Mouse (Mus musculus): ENCODE data around the gene Armh4. TPM values are rescaled to one million over a fixed set of nuclear protein-coding genes. Genes with fewer than 3 reads are reported as not detected.

Armh4 gene
- polyA plus RNA-seq, 1 experiment from 2014 or later: 14.6 TPM

- Histone ChIP-seq H3K36me3 (ENCODE audit: control insufficient read depth, insufficient read depth, low read length) (no peaks in the 10 kb centered on the region), H3K4me2 (ENCODE audit: low read depth, low read length) (no peak overlapping the region), H3K27me3 (replicated peaks; ENCODE audit: control insufficient read depth, insufficient read depth, low read length) (no peaks in the 10 kb centered on the region), H3K9me3 (ENCODE audit: control insufficient read depth, low read length) (no peaks in the 10 kb centered on the region), H3K27ac (ENCODE audit: low read length) (no peak overlapping the region), H3K4me3 (ENCODE audit: low read length) (no peak overlapping the region), H3K4me1 (ENCODE audit: control insufficient read depth, insufficient read depth, low read length) (no peaks in the 10 kb centered on the region), H3K9ac (ENCODE audit: low read depth, low read length) (no peak overlapping the region)
- no peak for ATAC-seq
- WGBS: 84% methylated on average over 6 of the region's 6 CpGs
These were observed 39.1 kb downstream of the Armh4 start for GRCm38 (mm10) chr14:49743946-49744526.

DNA sequence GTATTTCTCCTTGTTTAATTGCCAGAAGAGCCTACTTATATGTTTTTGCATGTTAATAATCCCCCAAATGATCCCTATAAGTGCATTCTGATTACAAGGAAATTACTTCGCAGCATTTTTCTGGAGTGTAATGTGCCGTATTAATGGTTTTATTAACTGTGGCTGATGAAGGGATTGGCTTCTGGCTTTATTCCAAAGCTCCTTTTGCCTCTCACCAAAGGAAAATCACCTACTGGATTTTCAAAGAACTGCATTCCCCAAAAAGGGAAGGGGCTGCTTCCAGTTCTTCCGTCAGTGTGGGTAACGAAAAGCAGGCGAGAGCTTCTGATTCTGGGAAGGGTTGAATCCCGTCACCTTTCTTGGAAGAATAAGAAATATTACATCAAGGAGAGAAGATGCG, 43.9 kb downstream of the Armh4 start:
- no peak for ATAC-seq
- no peaks in the 10 kb centered on the region for H3K4me1 ChIP-seq (ENCODE audit: control insufficient read depth, insufficient read depth, low read length)
- no peak overlapping the region for H3K4me2 ChIP-seq (ENCODE audit: low read depth, low read length)
- 59% methylated on average over 7 of the region's 7 CpGs for WGBS
- H3K36me3 ChIP-seq (ENCODE audit: control insufficient read depth, insufficient read depth, low read length): no peaks in the 10 kb centered on the region
- no peak overlapping the region for H3K4me3 ChIP-seq (ENCODE audit: low read length)
- no peaks in the 10 kb centered on the region for H3K27me3 ChIP-seq (replicated peaks; ENCODE audit: control insufficient read depth, insufficient read depth, low read length)
- no peak overlapping the region for H3K9ac ChIP-seq (ENCODE audit: low read depth, low read length)
- H3K27ac ChIP-seq (ENCODE audit: low read length): no peak overlapping the region
- H3K9me3 ChIP-seq (ENCODE audit: control insufficient read depth, low read length): no peaks in the 10 kb centered on the region

DNA sequence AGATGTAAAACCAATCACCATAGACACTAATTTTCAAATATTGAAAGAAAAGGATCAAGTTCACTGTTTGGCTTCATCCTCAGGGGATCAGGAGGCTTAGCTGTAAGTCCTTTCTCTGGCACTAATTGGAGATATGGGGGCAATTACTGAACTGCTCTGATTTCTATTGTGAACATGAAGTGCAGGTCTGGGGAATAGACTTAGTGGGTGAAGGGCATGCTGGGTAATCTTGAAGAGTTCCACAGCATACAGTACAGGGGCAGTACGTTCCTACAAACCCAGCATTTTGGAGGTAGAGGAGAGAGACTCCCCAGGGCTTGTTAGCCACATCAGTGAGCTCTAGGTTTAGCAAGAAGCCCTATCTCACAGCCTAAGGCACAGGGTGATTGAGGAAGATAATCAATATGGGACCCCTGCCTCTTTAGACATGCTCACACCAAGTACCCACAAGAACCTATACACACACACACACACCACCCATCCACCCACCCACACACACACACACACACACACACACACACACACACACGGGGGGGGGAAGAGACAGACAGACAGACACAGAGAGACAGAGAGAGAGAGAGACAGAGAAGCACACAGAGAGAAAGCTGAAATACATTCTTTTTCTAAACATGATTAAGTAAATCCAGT, 44.6 kb downstream of the Armh4 start:
- WGBS: 68% methylated on average over 2 of the region's 2 CpGs
- no peaks in the 10 kb centered on the region for H3K36me3 ChIP-seq (ENCODE audit: control insufficient read depth, insufficient read depth, low read length)
- ATAC-seq: no peak
- H3K27ac ChIP-seq (ENCODE audit: low read length): no peak overlapping the region
- H3K27me3 ChIP-seq (replicated peaks; ENCODE audit: control insufficient read depth, insufficient read depth, low read length): no peaks in the 10 kb centered on the region
- H3K4me3 ChIP-seq (ENCODE audit: low read length): no peak overlapping the region
- H3K9me3 ChIP-seq (ENCODE audit: control insufficient read depth, low read length): no peaks in the 10 kb centered on the region
- no peaks in the 10 kb centered on the region for H3K4me1 ChIP-seq (ENCODE audit: control insufficient read depth, insufficient read depth, low read length)
- no peak overlapping the region for H3K9ac ChIP-seq (ENCODE audit: low read depth, low read length)
- H3K4me2 ChIP-seq (ENCODE audit: low read depth, low read length): no peak overlapping the region

- Histone ChIP-seq H3K27me3 (replicated peaks; ENCODE audit: control insufficient read depth, insufficient read depth, low read length) (no peaks in the 10 kb centered on the region), H3K9me3 (ENCODE audit: control insufficient read depth, low read length) (no peaks in the 10 kb centered on the region)
- no peak for ATAC-seq
These were observed 49.2 kb downstream of the Armh4 start for GRCm38 (mm10) chr14:49733950-49734349.

DNA sequence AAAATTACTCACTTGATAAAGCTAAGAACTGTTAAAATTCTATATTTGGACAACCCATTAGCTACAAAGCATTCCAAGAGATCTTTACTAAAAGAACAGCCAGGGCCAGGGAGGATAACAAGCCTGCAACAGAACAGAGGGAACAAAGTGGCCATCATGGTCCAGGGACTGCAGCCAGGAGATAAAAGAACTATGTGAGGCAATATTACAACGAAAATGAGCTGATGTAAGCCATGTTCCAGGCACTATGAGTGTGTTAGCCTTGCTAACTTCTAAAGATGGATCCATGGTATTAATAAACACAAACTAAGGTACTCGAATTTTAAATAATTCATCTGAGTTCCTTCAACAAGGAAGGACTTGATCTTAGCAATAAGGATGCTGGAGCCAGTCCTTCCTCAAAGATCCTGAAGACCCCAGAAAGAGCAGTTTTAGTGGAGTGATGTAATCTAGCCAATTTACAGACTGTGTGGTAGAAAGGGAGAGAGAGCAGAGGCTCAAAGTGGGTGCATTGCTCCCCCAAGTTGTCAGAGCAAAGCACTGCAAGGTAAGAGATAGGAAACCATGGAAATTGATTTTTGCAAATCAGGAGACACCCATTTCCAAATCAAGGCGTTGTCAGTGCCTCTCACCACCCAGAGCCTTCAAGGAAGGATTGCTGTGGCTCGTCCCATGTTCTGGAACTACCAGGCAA, 59.7 kb downstream of the Armh4 start:
- no peak for ATAC-seq
- no peaks in the 10 kb centered on the region for H3K4me1 ChIP-seq (ENCODE audit: control insufficient read depth, insufficient read depth, low read length)
- H3K4me3 ChIP-seq (ENCODE audit: low read length): no peak overlapping the region
- no peaks in the 10 kb centered on the region for H3K9me3 ChIP-seq (ENCODE audit: control insufficient read depth, low read length)
- 52% methylated on average over 4 of the region's 4 CpGs for WGBS
- H3K27me3 ChIP-seq (replicated peaks; ENCODE audit: control insufficient read depth, insufficient read depth, low read length): no peaks in the 10 kb centered on the region
- H3K36me3 ChIP-seq (ENCODE audit: control insufficient read depth, insufficient read depth, low read length): no peaks in the 10 kb centered on the region
- no peak overlapping the region for H3K27ac ChIP-seq (ENCODE audit: low read length)
- H3K9ac ChIP-seq (ENCODE audit: low read depth, low read length): no peak overlapping the region
- H3K4me2 ChIP-seq (ENCODE audit: low read depth, low read length): no peak overlapping the region

More at GRCm38 (mm10) chr14:49733950-49734349, 49.2 kb downstream of the Armh4 start:
- H3K4me2 ChIP-seq (ENCODE audit: low read depth, low read length): no peak overlapping the region
- no peaks in the 10 kb centered on the region for H3K4me1 ChIP-seq (ENCODE audit: control insufficient read depth, insufficient read depth, low read length)
- H3K9ac ChIP-seq (ENCODE audit: low read depth, low read length): no peak overlapping the region
- H3K27ac ChIP-seq (ENCODE audit: low read length): no peak overlapping the region
- no peak overlapping the region for H3K4me3 ChIP-seq (ENCODE audit: low read length)
- no peaks in the 10 kb centered on the region for H3K36me3 ChIP-seq (ENCODE audit: control insufficient read depth, insufficient read depth, low read length)

DNA sequence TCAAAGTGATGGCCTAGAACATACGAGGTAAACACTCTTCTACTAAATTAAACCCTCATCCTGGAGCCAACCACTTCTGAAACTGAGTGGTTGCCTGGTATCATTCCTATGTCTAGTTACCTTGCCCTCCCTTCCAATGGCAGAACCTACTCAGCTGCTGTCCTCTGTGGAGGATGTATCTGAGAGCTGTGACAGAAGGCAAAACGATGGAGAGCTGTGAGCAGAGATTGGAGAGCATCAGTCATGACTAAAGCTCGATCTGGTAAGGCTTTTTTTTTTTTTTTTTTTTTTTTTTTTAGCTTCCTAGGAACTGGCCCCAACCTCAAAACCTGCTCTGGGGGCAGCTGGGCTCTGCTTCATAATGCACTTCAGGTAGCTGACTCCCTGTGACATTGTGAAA, 60.4 kb downstream of the Armh4 start:
- no peak for ATAC-seq
- no peak overlapping the region for H3K4me3 ChIP-seq (ENCODE audit: low read length)
- no peaks in the 10 kb centered on the region for H3K36me3 ChIP-seq (ENCODE audit: control insufficient read depth, insufficient read depth, low read length)
- no peaks in the 10 kb centered on the region for H3K27me3 ChIP-seq (replicated peaks; ENCODE audit: control insufficient read depth, insufficient read depth, low read length)
- H3K4me1 ChIP-seq (ENCODE audit: control insufficient read depth, insufficient read depth, low read length): no peaks in the 10 kb centered on the region
- H3K9ac ChIP-seq (ENCODE audit: low read depth, low read length): no peak overlapping the region
- H3K4me2 ChIP-seq (ENCODE audit: low read depth, low read length): no peak overlapping the region
- 54% methylated on average over 3 of the region's 3 CpGs for WGBS
- no peaks in the 10 kb centered on the region for H3K9me3 ChIP-seq (ENCODE audit: control insufficient read depth, low read length)
- H3K27ac ChIP-seq (ENCODE audit: low read length): no peak overlapping the region

GRCm38 (mm10) chr14:49721281-49721680, 61.9 kb downstream of the Armh4 start:
- WGBS: 32% methylated on average over 1 of the region's 1 CpGs
- no peak for ATAC-seq

GRCm38 (mm10) chr14:49719678-49720077, 63.5 kb downstream of the Armh4 start:
- no peaks in the 10 kb centered on the region for H3K9me3 ChIP-seq (ENCODE audit: control insufficient read depth, low read length)
- H3K4me3 ChIP-seq (ENCODE audit: low read length): no peak overlapping the region
- no peak overlapping the region for H3K27ac ChIP-seq (ENCODE audit: low read length)
- no peak overlapping the region for H3K9ac ChIP-seq (ENCODE audit: low read depth, low read length)
- no peak overlapping the region for H3K4me2 ChIP-seq (ENCODE audit: low read depth, low read length)
- ATAC-seq: no peak
- no peaks in the 10 kb centered on the region for H3K4me1 ChIP-seq (ENCODE audit: control insufficient read depth, insufficient read depth, low read length)
- H3K27me3 ChIP-seq (replicated peaks; ENCODE audit: control insufficient read depth, insufficient read depth, low read length): no peaks in the 10 kb centered on the region
- no peaks in the 10 kb centered on the region for H3K36me3 ChIP-seq (ENCODE audit: control insufficient read depth, insufficient read depth, low read length)

More at GRCm38 (mm10) chr14:49721281-49721680, 61.9 kb downstream of the Armh4 start:
- Histone ChIP-seq H3K4me2 (ENCODE audit: low read depth, low read length) (no peak overlapping the region), H3K9me3 (ENCODE audit: control insufficient read depth, low read length) (no peaks in the 10 kb centered on the region), H3K36me3 (ENCODE audit: control insufficient read depth, insufficient read depth, low read length) (no peaks in the 10 kb centered on the region), H3K27ac (ENCODE audit: low read length) (no peak overlapping the region), H3K9ac (ENCODE audit: low read depth, low read length) (no peak overlapping the region), H3K27me3 (replicated peaks; ENCODE audit: control insufficient read depth, insufficient read depth, low read length) (no peaks in the 10 kb centered on the region), H3K4me3 (ENCODE audit: low read length) (no peak overlapping the region), H3K4me1 (ENCODE audit: control insufficient read depth, insufficient read depth, low read length) (no peaks in the 10 kb centered on the region)

- H3K27me3 ChIP-seq (replicated peaks; ENCODE audit: control insufficient read depth, insufficient read depth, low read length): no peaks in the 10 kb centered on the region
- WGBS: 36% methylated on average over 3 of the region's 3 CpGs
- no peak overlapping the region for H3K9ac ChIP-seq (ENCODE audit: low read depth, low read length)
- no peaks in the 10 kb centered on the region for H3K4me1 ChIP-seq (ENCODE audit: control insufficient read depth, insufficient read depth, low read length)
- no peaks in the 10 kb centered on the region for H3K36me3 ChIP-seq (ENCODE audit: control insufficient read depth, insufficient read depth, low read length)
- H3K27ac ChIP-seq (ENCODE audit: low read length): no peak overlapping the region
- H3K4me2 ChIP-seq (ENCODE audit: low read depth, low read length): no peak overlapping the region
- H3K9me3 ChIP-seq (ENCODE audit: control insufficient read depth, low read length): no peaks in the 10 kb centered on the region
- no peak for ATAC-seq
- H3K4me3 ChIP-seq (ENCODE audit: low read length): no peak overlapping the region
These were observed 72.2 kb downstream of the Armh4 start for GRCm38 (mm10) chr14:49711016-49711415.

Data from intestine, embryonic 16.5 days (tissue).